Mouse (Mus musculus) midbrain, embryonic 13.5 days (tissue): Measurements from ENCODE around the gene Galnt2. TPM values are rescaled to one million over a fixed set of nuclear protein-coding genes. Genes with fewer than 3 reads are reported as not detected.
A peak's percentile ranks its signal among the peaks of the same experiment; 100 is the strongest.

Source experiments
- ATAC-seq: fragments of 200-750 bp; cut with Nextera tagmentation; 2 replicates; pipeline ENCODE4 v1.8.0; 2017; ENCODE audit warnings: mild to moderate bottlenecking, moderate TSS enrichment, moderate library complexity
- H3K27ac ChIP-seq: fragments of 300-500 bp; sonication (generic); 2 replicates; pipeline ENCODE4 v1.5.1; 2015; ENCODE audit warnings: inconsistent platforms, mild to moderate bottlenecking, moderate library complexity
- H3K27me3 ChIP-seq: fragments of 300-500 bp; sonication (generic); 2 replicates; pipeline ENCODE4 v1.6.1; 2015; ENCODE audit warnings: mild to moderate bottlenecking, inconsistent platforms
- H3K36me3 ChIP-seq: fragments of 300-500 bp; sonication (generic); 2 replicates; pipeline ENCODE4 v1.6.1; 2015; ENCODE audit warnings: mild to moderate bottlenecking, inconsistent platforms
- H3K4me1 ChIP-seq: fragments of 300-500 bp; sonication (generic); replicated peaks from 2 replicates; pipeline ENCODE4 v1.6.1; 2015; ENCODE audit warnings: inconsistent platforms
- H3K4me2 ChIP-seq: fragments of 300-500 bp; sonication (generic); replicated peaks from 2 replicates; pipeline ENCODE4 v1.6.1; 2015; ENCODE audit warnings: moderate library complexity, mild to moderate bottlenecking, inconsistent platforms
- H3K4me3 ChIP-seq: fragments of 300-500 bp; sonication (generic); replicated peaks from 2 replicates; pipeline ENCODE4 v1.5.1; 2015; ENCODE audit warnings: mild to moderate bottlenecking, inconsistent platforms
- H3K9ac ChIP-seq: fragments of 300-500 bp; sonication (generic); replicated peaks from 2 replicates; pipeline ENCODE4 v1.6.1; 2015; ENCODE audit warnings: mild to moderate bottlenecking, inconsistent platforms
- H3K9me3 ChIP-seq: fragments of 300-500 bp; sonication (generic); 2 replicates; pipeline ENCODE4 v1.6.1; 2016; ENCODE audit warnings: mild to moderate bottlenecking, inconsistent platforms
- WGBS: fragments of 180-500 bp; shearing (Covaris S2); methylation state at CpG from one replicate; pipeline ENCODE4 v1.1.7; 2015; 5-methylcytosine and 5-hydroxymethylcytosine counted together
- polyA plus RNA-seq: library from polyadenylated mRNA; unstranded; fragments of >200 nt; fragmentation: Nextera tagmentation; extraction: Ambion mirVana; gene quantifications from 2 replicates; pipeline ENCODE4 v1.2.1, GENCODE M21; 2015

Gene Galnt2
- polyA plus RNA-seq, 1 experiment from 2014 or later: 53.5 TPM

- peaks cover 4% of the 10 kb centered on the region; the same call in 1 of the 2 replicates for H3K9me3 ChIP-seq
- H3K27me3 ChIP-seq: no peaks in the 10 kb centered on the region
- H3K36me3 ChIP-seq: no peaks in the 10 kb centered on the region
- H3K4me2 ChIP-seq: no peak overlapping the region
- H3K4me3 ChIP-seq: no peak overlapping the region
- ATAC-seq: no peak
- WGBS: 95% methylated on average over 15 of the region's 15 CpGs
- no peaks in the 10 kb centered on the region for H3K4me1 ChIP-seq
- no peak overlapping the region for H3K9ac ChIP-seq
- H3K27ac ChIP-seq: no peak overlapping the region
These were observed 132.1 kb downstream of the Galnt2 start for GRCm38 (mm10) chr8:124363337-124363736.

DNA sequence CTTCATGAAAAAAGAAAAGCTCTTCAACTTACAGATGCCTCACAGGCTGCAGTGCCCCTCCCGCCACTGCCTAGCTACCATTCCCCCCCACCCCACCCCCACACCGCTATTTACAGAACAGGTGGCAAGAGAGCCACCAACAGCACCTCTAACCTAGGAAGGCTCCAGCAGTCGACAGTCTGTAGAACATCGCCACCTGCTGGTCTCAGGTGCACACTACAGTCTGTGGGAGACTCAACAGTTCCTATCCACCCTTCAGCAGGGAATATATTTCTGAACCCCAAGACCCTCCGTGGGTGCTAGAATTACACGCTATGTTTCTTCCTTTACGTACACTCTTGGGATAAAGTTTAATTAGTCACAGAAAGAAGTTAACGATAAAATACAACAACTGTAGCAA, 137.0 kb downstream of the Galnt2 start:
- no peak overlapping the region for H3K4me3 ChIP-seq
- H3K9ac ChIP-seq: no peak overlapping the region
- no peaks in the 10 kb centered on the region for H3K27me3 ChIP-seq
- no peaks in the 10 kb centered on the region for H3K4me1 ChIP-seq
- 0 out of 2 replicates have a peak, but pooled peaks have one; percentile 37 for ATAC-seq
- 21% methylated on average over 8 of the region's 8 CpGs for WGBS
- H3K9me3 ChIP-seq: no peaks in the 10 kb centered on the region
- no peak overlapping the region for H3K4me2 ChIP-seq
- H3K27ac ChIP-seq: no peak overlapping the region
- H3K36me3 ChIP-seq: 0 out of 2 replicates have a peak, but pooled peaks cover 2% of the 10 kb centered on the region

GRCm38 (mm10) chr8:124370422-124371183, 139.4 kb downstream of the Galnt2 start:
- H3K4me1 ChIP-seq: 0 out of 2 replicates have a peak, but pooled peaks cover 4% of the 10 kb centered on the region
- no peak for ATAC-seq
- H3K27ac ChIP-seq: no peak overlapping the region
- H3K9me3 ChIP-seq: no peaks in the 10 kb centered on the region
- H3K36me3 ChIP-seq: peaks cover 11% of the 10 kb centered on the region
- no peak overlapping the region for H3K9ac ChIP-seq
- no peaks in the 10 kb centered on the region for H3K27me3 ChIP-seq
- H3K4me3 ChIP-seq: no peak overlapping the region
- 77% methylated on average over 17 of the region's 17 CpGs for WGBS
- no peak overlapping the region for H3K4me2 ChIP-seq

- 0 out of 2 replicates have a peak, but pooled peaks cover 4% of the 10 kb centered on the region for H3K4me1 ChIP-seq
- no peaks in the 10 kb centered on the region for H3K9me3 ChIP-seq
- no peaks in the 10 kb centered on the region for H3K27me3 ChIP-seq
- H3K4me3 ChIP-seq: no peak overlapping the region
- peaks cover 14% of the 10 kb centered on the region for H3K36me3 ChIP-seq
- no peak overlapping the region for H3K4me2 ChIP-seq
- no peak for ATAC-seq
- no peak overlapping the region for H3K27ac ChIP-seq
- WGBS: 93% methylated on average over 23 of the region's 23 CpGs
- H3K9ac ChIP-seq: no peak overlapping the region
These were observed 140.4 kb downstream of the Galnt2 start for GRCm38 (mm10) chr8:124371410-124372123.

DNA sequence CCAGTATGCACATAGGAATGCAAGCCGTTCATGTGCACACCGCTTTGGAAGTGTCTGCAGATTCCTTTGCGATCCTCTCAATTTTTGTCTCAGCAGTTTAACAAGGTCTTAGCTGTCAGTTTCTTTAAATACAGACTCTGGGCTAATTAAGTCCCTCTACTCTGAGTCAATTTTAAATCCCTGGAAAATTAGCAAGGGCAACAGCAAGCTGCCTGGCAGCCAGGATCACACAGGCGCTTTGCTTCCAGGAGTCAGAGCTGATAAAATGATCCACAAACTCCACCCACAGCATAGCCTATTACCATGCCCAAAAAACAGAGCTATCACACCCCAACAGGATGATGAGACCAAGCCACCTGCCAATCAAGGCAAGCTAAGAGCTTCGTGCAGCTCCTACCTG, 142.6 kb downstream of the Galnt2 start:
- Histone ChIP-seq H3K9ac (no peak overlapping the region), H3K27me3 (no peaks in the 10 kb centered on the region), H3K27ac (no peak overlapping the region), H3K4me1 (0 out of 2 replicates have a peak, but pooled peaks cover 4% of the 10 kb centered on the region), H3K4me2 (no peak overlapping the region), H3K36me3 (peaks cover 24% of the 10 kb centered on the region), H3K9me3 (no peaks in the 10 kb centered on the region), H3K4me3 (no peak overlapping the region)
- ATAC-seq: no peak
- 91% methylated on average over 5 of the region's 5 CpGs for WGBS

- 81% methylated on average over 6 of the region's 6 CpGs for WGBS
- Histone ChIP-seq H3K4me1 (0 out of 2 replicates have a peak, but pooled peaks cover 4% of the 10 kb centered on the region), H3K4me2 (no peak overlapping the region), H3K9me3 (no peaks in the 10 kb centered on the region), H3K27me3 (no peaks in the 10 kb centered on the region), H3K4me3 (no peak overlapping the region), H3K27ac (no peak overlapping the region), H3K9ac (no peak overlapping the region), H3K36me3 (peaks cover 25% of the 10 kb centered on the region)
- ATAC-seq: no peak
These were observed 144.0 kb downstream of the Galnt2 start for GRCm38 (mm10) chr8:124375168-124375567.

GRCm38 (mm10) chr8:124375727-124376126, 144.5 kb downstream of the Galnt2 start:
- H3K4me3 ChIP-seq: no peak overlapping the region
- H3K27ac ChIP-seq: no peak overlapping the region
- no peaks in the 10 kb centered on the region for H3K27me3 ChIP-seq
- no peak overlapping the region for H3K9ac ChIP-seq
- H3K9me3 ChIP-seq: no peaks in the 10 kb centered on the region
- H3K4me1 ChIP-seq: 0 out of 2 replicates have a peak, but pooled peaks cover 4% of the 10 kb centered on the region
- H3K4me2 ChIP-seq: no peak overlapping the region
- peaks cover 25% of the 10 kb centered on the region for H3K36me3 ChIP-seq
- ATAC-seq: no peak
- WGBS: 90% methylated on average over 9 of the region's 9 CpGs

DNA sequence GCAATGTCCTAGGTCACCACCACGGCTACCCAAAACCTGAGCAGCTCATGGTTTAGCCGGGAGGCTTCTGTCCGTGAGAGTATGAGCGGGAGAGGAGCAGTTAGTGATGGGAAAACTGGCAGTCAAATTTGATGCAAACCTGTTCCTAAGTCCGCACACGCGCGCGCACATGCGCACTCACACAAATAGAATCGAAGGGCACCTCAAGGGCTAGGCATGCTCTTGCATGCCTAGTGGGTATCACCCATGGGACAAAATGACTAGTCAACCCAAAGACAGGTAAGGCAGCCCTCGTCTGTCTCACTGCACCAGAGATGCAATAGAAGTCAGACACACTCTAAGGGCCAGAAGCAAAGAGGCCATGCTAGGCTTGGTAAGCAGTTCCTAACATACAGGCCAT, 145.2 kb downstream of the Galnt2 start:
- H3K27me3 ChIP-seq: no peaks in the 10 kb centered on the region
- H3K9me3 ChIP-seq: no peaks in the 10 kb centered on the region
- 96% methylated on average over 12 of the region's 12 CpGs for WGBS
- no peak for ATAC-seq
- 0 out of 2 replicates have a peak, but pooled peaks cover 4% of the 10 kb centered on the region for H3K4me1 ChIP-seq
- peaks cover 25% of the 10 kb centered on the region for H3K36me3 ChIP-seq
- H3K27ac ChIP-seq: no peak overlapping the region
- no peak overlapping the region for H3K4me3 ChIP-seq
- H3K9ac ChIP-seq: no peak overlapping the region
- no peak overlapping the region for H3K4me2 ChIP-seq

DNA sequence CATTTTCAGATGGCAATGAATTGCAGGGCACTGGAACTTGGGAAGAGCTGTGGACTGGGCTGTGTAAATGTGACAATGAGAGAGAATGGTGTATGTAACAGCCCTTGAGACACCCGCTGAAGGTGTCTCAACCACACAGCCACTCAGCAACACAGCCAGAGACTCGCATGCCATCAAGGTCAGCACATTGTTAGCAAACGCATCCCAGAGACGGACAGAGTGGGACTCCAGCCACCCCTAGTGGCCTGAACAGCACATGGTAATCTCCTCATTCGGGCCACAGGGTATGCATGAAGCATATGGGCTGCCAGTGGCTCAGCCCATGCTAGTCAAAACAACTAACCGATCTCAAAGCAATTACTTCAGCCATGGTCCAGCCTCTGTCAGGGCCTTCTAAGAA, 148.1 kb downstream of the Galnt2 start:
- no peak overlapping the region for H3K4me2 ChIP-seq
- H3K27ac ChIP-seq: no peak overlapping the region
- no peaks in the 10 kb centered on the region for H3K27me3 ChIP-seq
- H3K36me3 ChIP-seq: peaks cover 34% of the 10 kb centered on the region
- H3K4me1 ChIP-seq: peaks cover 16% of the 10 kb centered on the region
- H3K9ac ChIP-seq: no peak overlapping the region
- WGBS: 64% methylated on average over 6 of the region's 6 CpGs
- H3K4me3 ChIP-seq: no peak overlapping the region
- H3K9me3 ChIP-seq: no peaks in the 10 kb centered on the region
- ATAC-seq: no peak

- H3K9me3 ChIP-seq: no peaks in the 10 kb centered on the region
- no peaks in the 10 kb centered on the region for H3K27me3 ChIP-seq
- 0 out of 2 replicates have a peak overlapping the region, but pooled peaks have one; percentile 15 for H3K4me2 ChIP-seq
- ATAC-seq: peak; percentile 70
- H3K4me3 ChIP-seq: no peak overlapping the region
- 25% methylated on average over 10 of the region's 10 CpGs for WGBS
- H3K9ac ChIP-seq: no peak overlapping the region; the same call in 1 of the 2 replicates
- peaks cover 19% of the 10 kb centered on the region for H3K4me1 ChIP-seq
- peak overlapping the region; percentile 47 for H3K27ac ChIP-seq
- peaks cover 27% of the 10 kb centered on the region; the same call in 1 of the 2 replicates for H3K36me3 ChIP-seq
These were observed 151.0 kb downstream of the Galnt2 start for GRCm38 (mm10) chr8:124382235-124382634.

- Histone ChIP-seq H3K4me2 (no peak overlapping the region), H3K27me3 (no peaks in the 10 kb centered on the region), H3K9me3 (no peaks in the 10 kb centered on the region), H3K9ac (no peak overlapping the region), H3K4me3 (no peak overlapping the region), H3K27ac (no peak overlapping the region), H3K36me3 (peaks cover 18% of the 10 kb centered on the region; the same call in 1 of the 2 replicates), H3K4me1 (peaks cover 19% of the 10 kb centered on the region)
- no peak for ATAC-seq
- WGBS: 96% methylated on average over 19 of the region's 19 CpGs
These were observed 153.1 kb downstream of the Galnt2 start for GRCm38 (mm10) chr8:124384336-124384735.
